ENCODE assay signal across 9 mouse cellular contexts in genomic region chr13:37579775-37580174, GRCm38 (mm10).
DNase-seq lines count a peak whose midpoint lies in the region; ATAC-seq and TF ChIP-seq lines count a peak whose summit lies in the region.
"Had no signal": no experiment of that assay in that cellular context is flagged by ENCODE, and none has a peak within 500 bp of the region (broad histone marks: within the 10 kb centered on the region; RNA-seq: fewer than 3 reads in every experiment).

No protein-coding gene starts in this region.

- TF ChIP-seq CTCF in hindbrain, postnatal 0 days (IDR thresholded peaks at IDR 0.05; ENCODE audit: low read depth), result no peak

- no peak overlapping the region for H3K4me2 ChIP-seq in embryonic facial prominence, embryonic 14.5 days (ENCODE audit: low read depth, low read length)
- H3K4me2 ChIP-seq in hindbrain, postnatal 0 days (ENCODE audit: low read depth, low read length), result no peak overlapping the region
- H3K4me2 ChIP-seq in neural tube, embryonic 13.5 days, result 0 out of 2 replicates have a peak overlapping the region, but pooled peaks have one; percentile 5

- H3K4me1 ChIP-seq in embryonic facial prominence, embryonic 14.5 days (ENCODE audit: control insufficient read depth, insufficient read depth, low read length), result no peaks in the 10 kb centered on the region; the same call in 1 of the 2 replicates
- no peaks in the 10 kb centered on the region for H3K4me1 ChIP-seq in hindbrain, postnatal 0 days (ENCODE audit: insufficient read depth, low read length)
- H3K4me1 ChIP-seq in neural tube, embryonic 13.5 days (replicated peaks), result peaks cover 8% of the 10 kb centered on the region

- peak; percentile 90 for ATAC-seq in embryonic facial prominence, embryonic 14.5 days (ENCODE audit: low read depth)
- ATAC-seq in hindbrain, postnatal 0 days, result peak; percentile 90
- ATAC-seq in neural tube, embryonic 13.5 days (ENCODE audit: low read depth), result peak; percentile 67

- H3K9ac ChIP-seq in embryonic facial prominence, embryonic 14.5 days (ENCODE audit: low read depth, low read length), result no peak overlapping the region
- no peak overlapping the region for H3K9ac ChIP-seq in hindbrain, postnatal 0 days (replicated peaks; ENCODE audit: low read length)
- no peak overlapping the region for H3K9ac ChIP-seq in neural tube, embryonic 13.5 days

- no peak overlapping the region for H3K4me3 ChIP-seq in embryonic facial prominence, embryonic 14.5 days (ENCODE audit: low read depth, low read length)
- H3K4me3 ChIP-seq in hindbrain, postnatal 0 days (ENCODE audit: low read length), result no peak overlapping the region
- H3K4me3 ChIP-seq in neural tube, embryonic 13.5 days, result no peak overlapping the region

- 28% methylated on average over 11 of the region's 11 CpGs for WGBS in embryonic facial prominence, embryonic 14.5 days
- WGBS in hindbrain, postnatal 0 days, result 25% methylated on average over 11 of the region's 11 CpGs
- 35% methylated on average over 11 of the region's 11 CpGs for WGBS in neural tube, embryonic 13.5 days

- peak; percentile 41 for DNase-seq in embryo, embryonic 11 days
- DNase-seq in embryo, embryonic 10 days (ENCODE audit: low spot score), result no peak
- DNase-seq in embryonic facial prominence, embryonic 14.5 days (ENCODE audit: low spot score), result peak; percentile 81
- peak; percentile 77 for DNase-seq in hindbrain, postnatal 0 days (ENCODE audit: low spot score)
- no peak for DNase-seq in urinary bladder, postnatal 25 days (ENCODE audit: low spot score)
- DNase-seq in heart, postnatal 4 days, result no peak
- DNase-seq in adrenal gland, adult 8-10 months, result no peak
- DNase-seq: kidney, adult 2 months had no signal

- no peaks in the 10 kb centered on the region for H3K9me3 ChIP-seq in embryonic facial prominence, embryonic 14.5 days (ENCODE audit: control insufficient read depth, low read length)
- H3K9me3 ChIP-seq in hindbrain, postnatal 0 days (ENCODE audit: low read length), result no peaks in the 10 kb centered on the region
- H3K9me3 ChIP-seq in neural tube, embryonic 13.5 days, result no peaks in the 10 kb centered on the region

- H3K27ac ChIP-seq in embryonic facial prominence, embryonic 14.5 days (replicated peaks; ENCODE audit: low read depth, low read length), result peak overlapping the region; percentile 22; the same call in 1 of the 2 replicates
- peak overlapping the region; percentile 56; the same call in 1 of the 2 replicates for H3K27ac ChIP-seq in hindbrain, postnatal 0 days
- H3K27ac ChIP-seq in neural tube, embryonic 13.5 days (replicated peaks), result peak overlapping the region; percentile 49; the same call in 1 of the 2 replicates

- no peaks in the 10 kb centered on the region for H3K36me3 ChIP-seq in embryonic facial prominence, embryonic 14.5 days (ENCODE audit: control insufficient read depth, insufficient read depth, low read length)
- no peaks in the 10 kb centered on the region for H3K36me3 ChIP-seq in hindbrain, postnatal 0 days (ENCODE audit: insufficient read depth, low read length)
- no peaks in the 10 kb centered on the region for H3K36me3 ChIP-seq in neural tube, embryonic 13.5 days

- H3K27me3 ChIP-seq in embryonic facial prominence, embryonic 14.5 days (replicated peaks; ENCODE audit: control insufficient read depth, insufficient read depth, low read length), result no peaks in the 10 kb centered on the region
- H3K27me3 ChIP-seq in hindbrain, postnatal 0 days (ENCODE audit: insufficient read depth, low read length), result no peaks in the 10 kb centered on the region
- no peaks in the 10 kb centered on the region for H3K27me3 ChIP-seq in neural tube, embryonic 13.5 days

Comparison
In these comparisons a context has a peak if more than half of its experiments do, and no peak if none do; other contexts are left out.
1. DNase-seq: peak in embryo, embryonic 11 days (single experiment), embryonic facial prominence, embryonic 14.5 days (single experiment) and hindbrain, postnatal 0 days (single experiment); none in embryo, embryonic 10 days (single experiment), urinary bladder, postnatal 25 days (single experiment), heart, postnatal 4 days (single experiment) and adrenal gland, adult 8-10 months (single experiment).
2. Peak in every context shown above with its lines, with median percentiles within 50 percentile points of each other: ATAC-seq and H3K27ac ChIP-seq.